Mouse (Mus musculus): ENCODE results near the gene Avpr1b. TPM values are rescaled to one million over a fixed set of nuclear protein-coding genes. Genes with fewer than 3 reads are reported as not detected.
A peak's percentile ranks its signal among the peaks of the same experiment; 100 is the strongest.

Gene Avpr1b
- total RNA-seq (2014; fragmentation: Nextera tagmentation) (not detected in 2 replicates), total RNA-seq (2017) (not detected in 2 replicates)

- ATAC-seq (replicated peaks; ENCODE audit: low FRiP score, low TSS enrichment, poor library complexity, severe bottlenecking) = no peak
These were observed at the start of gene Avpr1b for GRCm38 (mm10) chr1:131598905-131599304. Gene Avpr1b (plus strand): TSS chr1:131599239.

DNA sequence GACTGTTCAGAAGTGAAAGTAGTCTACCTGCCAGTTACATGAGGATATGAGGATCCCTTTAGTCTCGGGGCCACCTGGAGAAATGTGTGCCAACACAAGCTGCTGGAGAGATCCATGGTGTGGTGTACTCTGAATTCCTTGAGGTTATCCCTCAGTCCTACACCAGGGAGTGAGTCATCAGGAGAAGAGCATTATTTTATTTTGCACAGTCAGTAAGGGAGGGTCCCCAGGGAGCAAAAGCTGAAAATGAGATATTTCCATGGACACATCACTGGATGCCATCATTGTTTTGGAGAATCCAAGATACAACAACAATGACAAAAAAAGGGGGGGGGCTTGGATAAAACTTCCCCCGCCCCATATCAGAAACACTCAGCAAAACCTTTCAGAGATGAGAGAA, 47.1 kb upstream of the Avpr1b start:
- ATAC-seq (replicated peaks; ENCODE audit: low FRiP score, low TSS enrichment, poor library complexity, severe bottlenecking) = no peak

GRCm38 (mm10) chr1:131553428-131553827, 45.6 kb upstream of the Avpr1b start:
- ATAC-seq (replicated peaks; ENCODE audit: low FRiP score, low TSS enrichment, poor library complexity, severe bottlenecking) = no peak

- peak; percentile 100 for ATAC-seq (replicated peaks; ENCODE audit: low FRiP score, low TSS enrichment, poor library complexity, severe bottlenecking)
These were observed 43.8 kb upstream of the Avpr1b start for GRCm38 (mm10) chr1:131555042-131555812.

GRCm38 (mm10) chr1:131560500-131560899, 38.5 kb upstream of the Avpr1b start:
- no peak for ATAC-seq (replicated peaks; ENCODE audit: low FRiP score, low TSS enrichment, poor library complexity, severe bottlenecking)

GRCm38 (mm10) chr1:131562081-131562480, 37.0 kb upstream of the Avpr1b start:
- no peak for ATAC-seq (replicated peaks; ENCODE audit: low FRiP score, low TSS enrichment, poor library complexity, severe bottlenecking)

- ATAC-seq (replicated peaks; ENCODE audit: low FRiP score, low TSS enrichment, poor library complexity, severe bottlenecking) = peak; percentile 60; the same call in 1 of the 2 replicates
These were observed 33.0 kb upstream of the Avpr1b start for GRCm38 (mm10) chr1:131566056-131566455.

GRCm38 (mm10) chr1:131569721-131570120, 29.3 kb upstream of the Avpr1b start:
- ATAC-seq (replicated peaks; ENCODE audit: low FRiP score, low TSS enrichment, poor library complexity, severe bottlenecking) = no peak

- no peak for ATAC-seq (replicated peaks; ENCODE audit: low FRiP score, low TSS enrichment, poor library complexity, severe bottlenecking)
These were observed 28.6 kb upstream of the Avpr1b start for GRCm38 (mm10) chr1:131570391-131570790.

GRCm38 (mm10) chr1:131573721-131574120, 25.3 kb upstream of the Avpr1b start:
- peak; percentile 80 for ATAC-seq (replicated peaks; ENCODE audit: low FRiP score, low TSS enrichment, poor library complexity, severe bottlenecking)

GRCm38 (mm10) chr1:131578943-131579680, 19.9 kb upstream of the Avpr1b start:
- no peak for ATAC-seq (replicated peaks; ENCODE audit: low FRiP score, low TSS enrichment, poor library complexity, severe bottlenecking)

DNA sequence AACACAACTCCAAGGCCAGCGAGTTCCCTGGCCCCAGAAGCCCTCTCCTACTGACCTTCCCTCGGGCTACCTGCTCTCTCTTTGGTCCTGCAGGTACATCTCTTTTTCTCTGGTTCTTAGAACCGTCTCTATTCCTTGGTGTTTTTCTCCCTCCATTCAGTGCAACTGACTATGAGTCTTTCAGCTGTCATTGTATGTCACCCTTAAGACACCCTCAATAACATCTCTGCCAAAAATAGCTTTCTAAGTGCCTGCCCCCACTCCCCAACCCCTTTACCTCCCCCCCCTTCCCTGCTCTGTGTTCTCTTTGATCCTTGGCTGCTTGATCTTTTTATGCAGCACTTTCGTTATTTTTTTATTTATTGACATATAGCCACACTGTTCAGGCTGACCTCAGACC, 18.6 kb upstream of the Avpr1b start:
- no peak for ATAC-seq (replicated peaks; ENCODE audit: low FRiP score, low TSS enrichment, poor library complexity, severe bottlenecking)

GRCm38 (mm10) chr1:131583598-131583997, 15.4 kb upstream of the Avpr1b start:
- no peak for ATAC-seq (replicated peaks; ENCODE audit: low FRiP score, low TSS enrichment, poor library complexity, severe bottlenecking)

DNA sequence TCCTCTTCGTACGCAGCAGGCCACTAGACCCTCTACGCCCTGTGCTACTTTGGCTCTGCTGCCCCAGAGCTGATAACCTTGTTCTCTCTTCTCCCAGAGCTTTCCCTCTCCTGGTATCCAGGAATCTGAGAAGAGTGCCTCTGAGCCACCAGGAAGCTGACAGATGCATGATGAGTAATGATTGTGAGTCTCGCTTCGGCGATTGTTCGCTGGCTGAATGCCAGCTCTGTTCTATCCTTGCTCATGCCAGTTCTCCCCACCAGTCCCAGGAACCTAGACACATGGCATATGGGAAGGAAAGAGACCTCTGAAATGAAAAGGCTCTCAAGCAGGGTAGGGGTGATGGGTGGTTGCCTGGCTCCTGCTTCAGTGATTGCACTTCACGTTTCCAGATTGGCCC, 12.2 kb upstream of the Avpr1b start:
- no peak for ATAC-seq (replicated peaks; ENCODE audit: low FRiP score, low TSS enrichment, poor library complexity, severe bottlenecking)

- ATAC-seq (replicated peaks; ENCODE audit: low FRiP score, low TSS enrichment, poor library complexity, severe bottlenecking) = 0 out of 2 replicates have a peak, but pooled peaks have one; percentile 62
These were observed 1.3 kb downstream of the Avpr1b start for GRCm38 (mm10) chr1:131600314-131600713.

- no peak for ATAC-seq (replicated peaks; ENCODE audit: low FRiP score, low TSS enrichment, poor library complexity, severe bottlenecking)
These were observed 7.7 kb downstream of the Avpr1b start for GRCm38 (mm10) chr1:131606719-131607118.

GRCm38 (mm10) chr1:131612556-131613155, 13.6 kb downstream of the Avpr1b start:
- no peak for ATAC-seq (replicated peaks; ENCODE audit: low FRiP score, low TSS enrichment, poor library complexity, severe bottlenecking)

- peak; percentile 94 for ATAC-seq (replicated peaks; ENCODE audit: low FRiP score, low TSS enrichment, poor library complexity, severe bottlenecking)
These were observed 14.5 kb downstream of the Avpr1b start for GRCm38 (mm10) chr1:131613361-131614133.

GRCm38 (mm10) chr1:131614641-131615040, 15.6 kb downstream of the Avpr1b start:
- no peak for ATAC-seq (replicated peaks; ENCODE audit: low FRiP score, low TSS enrichment, poor library complexity, severe bottlenecking)

- no peak for ATAC-seq (replicated peaks; ENCODE audit: low FRiP score, low TSS enrichment, poor library complexity, severe bottlenecking)
These were observed 17.1 kb downstream of the Avpr1b start for GRCm38 (mm10) chr1:131616131-131616530.
